Mouse (Mus musculus) mouse embryonic stem cell (cell line): ENCODE measurements around the gene Lsm11.
"Not testable (repeated sequence)": the region's sequence is repeated elsewhere in the genome, so short reads cannot be mapped to it uniquely, and the experiment has no call there.

Experiments used
- in situ Hi-C, 2 experiments: fragments of 300-500 bp; cut with MboI; formaldehyde crosslinking; loops; 1 replicate in 1 of 2; 3 replicates in 1 of 2; pipeline ENCODE4 v1.14.3; 2019 to 2020; ENCODE audit warnings: low sequenced_read_pairs in 2 of 2, low pct_unique_long_range_greater_than_20kb in 1 of 2, mixed read lengths in 1 of 2; ENCODE audit not compliant: unreplicated experiment in 1 of 2

Gene Lsm11

GRCm38 (mm10) chr11:45889981-45890380 lies 54.8 kb downstream of the Lsm11 start:
- in situ Hi-C loops = loop anchor here in 1 of 2 experiments (10.0 kb wide), 2 partner anchors 95 to 185 kb away; no protein-coding TSS in a partner anchor

GRCm38 (mm10) chr11:45888471-45889030 lies 56.2 kb downstream of the Lsm11 start:
- in situ Hi-C loops = loop anchor here in 1 of 2 experiments (10.0 kb wide), 2 partner anchors 94 to 184 kb away; no protein-coding TSS in a partner anchor

- in situ Hi-C loops = loop anchor here in 1 of 2 experiments (10.0 kb wide), 2 partner anchors 92 to 182 kb away; no protein-coding TSS in a partner anchor
These were observed 58.1 kb downstream of the Lsm11 start for GRCm38 (mm10) chr11:45886596-45886995.

- in situ Hi-C loops = loop anchor here in 1 of 2 experiments (10.0 kb wide), 2 partner anchors 91 to 181 kb away; no protein-coding TSS in a partner anchor
These were observed 59.0 kb downstream of the Lsm11 start for GRCm38 (mm10) chr11:45885606-45886230.

GRCm38 (mm10) chr11:45884029-45884428 lies 60.7 kb downstream of the Lsm11 start:
- in situ Hi-C loops = loop anchor here in 1 of 2 experiments (10.0 kb wide), 2 partner anchors 89 to 179 kb away; no protein-coding TSS in a partner anchor

GRCm38 (mm10) chr11:45883270-45883931 lies 61.3 kb downstream of the Lsm11 start:
- in situ Hi-C loops = loop anchor here in 1 of 2 experiments (10.0 kb wide), 2 partner anchors 89 to 179 kb away; no protein-coding TSS in a partner anchor

GRCm38 (mm10) chr11:45881683-45882068 lies 63.1 kb downstream of the Lsm11 start:
- in situ Hi-C loops = loop anchor here in 1 of 2 experiments (10.0 kb wide), 2 partner anchors 87 to 177 kb away; no protein-coding TSS in a partner anchor

- in situ Hi-C loops = loop anchor here in 1 of 2 experiments (10.0 kb wide), 2 partner anchors 86 to 176 kb away; no protein-coding TSS in a partner anchor
These were observed 63.6 kb downstream of the Lsm11 start for GRCm38 (mm10) chr11:45881026-45881682.

GRCm38 (mm10) chr11:45879366-45879765 lies 65.4 kb downstream of the Lsm11 start:
- in situ Hi-C loops = not testable (repeated sequence)
